Mouse (Mus musculus): ENCODE results near the gene Zcchc4.

- TF ChIP-seq POLR2A (IDR thresholded peaks at IDR 0.05; ENCODE audit: control insufficient read depth in 1 of 2, insufficient read depth in 1 of 2, low read depth in 1 of 2, low read length in 2 of 2, poor library complexity in 1 of 2) (no peak), BHLHE40 (IDR thresholded peaks at IDR 0.05; ENCODE audit: borderline replicate concordance, low read depth, low read length) (no peak), ZKSCAN1 (IDR thresholded peaks at IDR 0.05; ENCODE audit: low read depth, low read length) (no peak), CTCF (IDR thresholded peaks at IDR 0.05 in 2 of 3, conservative IDR thresholded peaks at IDR 0.05 in 1 of 3; ENCODE audit: control insufficient read depth in 1 of 3, insufficient read depth in 1 of 3, low read depth in 2 of 3, low read length in 3 of 3, poor library complexity in 1 of 3, severe bottlenecking in 1 of 3) (no peak), USF2 (IDR thresholded peaks at IDR 0.05; ENCODE audit: borderline replicate concordance in 1 of 2, insufficient read depth in 1 of 2, low read depth in 1 of 2, low read length in 2 of 2) (no peak), NELFE (IDR thresholded peaks at IDR 0.05; ENCODE audit: low read depth, low read length) (no peak), RCOR1 (IDR thresholded peaks at IDR 0.05; ENCODE audit: low read depth, low read length) (no peak), CHD1 (IDR thresholded peaks at IDR 0.05; ENCODE audit: low read depth, low read length) (no peak), E2F4 (IDR thresholded peaks at IDR 0.05; ENCODE audit: borderline replicate concordance, low read depth, low read length) (no peak), ZNF384 (IDR thresholded peaks at IDR 0.05; ENCODE audit: low read depth, low read length) (no peak), GATA1 (IDR thresholded peaks at IDR 0.05; ENCODE audit: low read depth, low read length) (no peak)
Measured at GRCm38 (mm10) chr5:52748732-52749131, 26.5 kb upstream of the Zcchc4 start.

Measured in MEL (cell line).